ENCODE assay signal across 9 mouse cellular contexts in genomic region chr5:144040720-144041364, GRCm38 (mm10). TPM values are rescaled to one million over a fixed set of nuclear protein-coding genes. Genes with fewer than 3 reads are reported as not detected.
A peak's percentile ranks its signal among the peaks of the same experiment; 100 is the strongest.
DNase-seq lines count a peak whose midpoint lies in the region; ATAC-seq and TF ChIP-seq lines count a peak whose summit lies in the region.
"Had no signal": no experiment of that assay in that cellular context is flagged by ENCODE, and none has a peak within 500 bp of the region (broad histone marks: within the 10 kb centered on the region; RNA-seq: fewer than 3 reads in every experiment).

No protein-coding gene starts in this region.

- peak; percentile 95 for TF ChIP-seq CTCF in lung, embryonic 14.5 days (IDR thresholded peaks at IDR 0.05; ENCODE audit: low read depth)

- H3K4me2 ChIP-seq in heart, embryonic 14.5 days (ENCODE audit: low read length) = peak overlapping the region; percentile 44
- peak overlapping the region; percentile 26; the same call in 1 of the 2 replicates for H3K4me2 ChIP-seq in lung, embryonic 14.5 days
- H3K4me2 ChIP-seq: limb, embryonic 12.5 days had no signal

- no peak for ATAC-seq in heart, embryonic 14.5 days (ENCODE audit: insufficient number of reproducible peaks, insufficient read depth, low FRiP score, low read depth)
- ATAC-seq in lung, embryonic 14.5 days (ENCODE audit: insufficient read depth) = peak; percentile 44; the same call in 1 of the 2 replicates

- DNase-seq in CD8-positive naive resting alpha-beta T cell, adult 2 months (ENCODE audit: low read depth in 2 of 2, low spot score in 2 of 2) = peak; percentile 62 to 64
- peak; percentile 87 for DNase-seq in adrenal gland, postnatal 10 days
- peak; percentile 71 for DNase-seq in embryo, embryonic 9.5 days (ENCODE audit: extremely low spot score)
- peak; percentile 56 for DNase-seq in large intestine, adult 2 months (ENCODE audit: low read depth, low spot score)
- peak; percentile 85 for DNase-seq in lung, embryonic 14.5 days
- DNase-seq in ovary, postnatal 14 days (ENCODE audit: low spot score) = peak; percentile 65
- peak; percentile 37 to 81 for DNase-seq in thymus, postnatal 10 days (ENCODE audit: low spot score in 2 of 2)

- H3K4me3 ChIP-seq in heart, embryonic 14.5 days (ENCODE audit: control insufficient read depth in 1 of 2, insufficient read depth in 1 of 2, low read depth in 1 of 2, low read length in 2 of 2) = no peak overlapping the region
- no peak overlapping the region for H3K4me3 ChIP-seq in lung, embryonic 14.5 days (ENCODE audit: low read depth, low read length)
- H3K4me3 ChIP-seq: limb, embryonic 12.5 days had no signal

- WGBS in heart, embryonic 14.5 days = 45% methylated on average over 11 of the region's 11 CpGs
- 42% methylated on average over 11 of the region's 11 CpGs for WGBS in large intestine, adult 2 months
- WGBS in lung, embryonic 14.5 days = 41% methylated on average over 11 of the region's 11 CpGs

- no peak overlapping the region for H3K9ac ChIP-seq in heart, embryonic 14.5 days (ENCODE audit: low read length)
- no peak overlapping the region for H3K9ac ChIP-seq in lung, embryonic 14.5 days
- H3K9ac ChIP-seq: limb, embryonic 12.5 days had no signal

- no peaks in the 10 kb centered on the region for H3K36me3 ChIP-seq in heart, embryonic 14.5 days (ENCODE audit: control insufficient read depth, insufficient read depth, low read length)
- no peaks in the 10 kb centered on the region for H3K36me3 ChIP-seq in lung, embryonic 14.5 days (ENCODE audit: insufficient read depth)
- H3K36me3 ChIP-seq: limb, embryonic 12.5 days had no signal

- H3K27ac ChIP-seq in heart, embryonic 14.5 days (replicated peaks in 1 of 2; ENCODE audit: control insufficient read depth in 1 of 2, insufficient read depth in 1 of 2, low read depth in 2 of 2, low read length in 2 of 2) = no peak overlapping the region
- no peak overlapping the region for H3K27ac ChIP-seq in lung, embryonic 14.5 days (ENCODE audit: low read depth)
- H3K27ac ChIP-seq: limb, embryonic 12.5 days had no signal

- H3K9me3 ChIP-seq in heart, embryonic 14.5 days (ENCODE audit: control insufficient read depth, low read length) = peaks cover 6% of the 10 kb centered on the region; the same call in 1 of the 2 replicates
- H3K9me3 ChIP-seq in lung, embryonic 14.5 days (ENCODE audit: low read depth, low read length) = no peaks in the 10 kb centered on the region

- no peaks in the 10 kb centered on the region for H3K4me1 ChIP-seq in heart, embryonic 14.5 days (ENCODE audit: control insufficient read depth in 2 of 2, insufficient read depth in 2 of 2, low read length in 2 of 2)
- H3K4me1 ChIP-seq in lung, embryonic 14.5 days (ENCODE audit: insufficient read depth) = no peaks in the 10 kb centered on the region
- H3K4me1 ChIP-seq: limb, embryonic 12.5 days had no signal

- H3K27me3 ChIP-seq in heart, embryonic 14.5 days (ENCODE audit: control insufficient read depth, insufficient read depth, low read length) = no peaks in the 10 kb centered on the region
- H3K27me3 ChIP-seq in lung, embryonic 14.5 days (ENCODE audit: insufficient read depth, low read length) = no peaks in the 10 kb centered on the region
- H3K27me3 ChIP-seq: limb, embryonic 12.5 days had no signal

RNA-seq across cellular contexts. Expression of gene Ocm, which starts 14.4 kb away (rescaled TPM):
- total RNA-seq in adrenal gland, postnatal 10 days (2021) = not detected
- polyA plus RNA-seq in heart, embryonic 14.5 days (2014; fragmentation: Nextera tagmentation; extraction: Ambion mirVana) = not detected in 2 replicates
- 23.7 and 30.5 TPM in 2 replicates for polyA plus RNA-seq in large intestine, adult 2 months (2012; rRNA removed)
- polyA plus RNA-seq in lung, embryonic 14.5 days (2014; fragmentation: Nextera tagmentation; extraction: Ambion mirVana) = not detected in 2 replicates
- polyA plus RNA-seq: limb, embryonic 12.5 days had no signal

RNA-seq across cellular contexts. Expression of gene Ccz1, which starts 26.2 kb away (rescaled TPM):
- 10 to 100 TPM; 56.7 to 56.9 TPM for total RNA-seq in adrenal gland, postnatal 10 days (2021)
- 49.7 and 51.5 TPM in 2 replicates for polyA plus RNA-seq in heart, embryonic 14.5 days (2014; fragmentation: Nextera tagmentation; extraction: Ambion mirVana)
- polyA plus RNA-seq in large intestine, adult 2 months (2012; rRNA removed) = 17.6 and 20.1 TPM in 2 replicates
- 79.4 and 87.2 TPM in 2 replicates for polyA plus RNA-seq in lung, embryonic 14.5 days (2014; fragmentation: Nextera tagmentation; extraction: Ambion mirVana)

RNA-seq across cellular contexts. Expression of gene Lmtk2, which starts 59.4 kb away (rescaled TPM):
- 10 to 100 TPM; 21.9 to 24.4 TPM for total RNA-seq in adrenal gland, postnatal 10 days (2021)
- polyA plus RNA-seq in heart, embryonic 14.5 days (2014; fragmentation: Nextera tagmentation; extraction: Ambion mirVana) = 4.4 and 4.7 TPM in 2 replicates
- 21.9 and 31.0 TPM in 2 replicates for polyA plus RNA-seq in large intestine, adult 2 months (2012; rRNA removed)
- polyA plus RNA-seq in lung, embryonic 14.5 days (2014; fragmentation: Nextera tagmentation; extraction: Ambion mirVana) = 5.1 and 5.3 TPM in 2 replicates

Comparison
In these comparisons a context has a peak if more than half of its experiments do, and no peak if none do; other contexts are left out.
1. RNA of gene Ocm, which starts 14.4 kb away (polyA plus RNA-seq): 23.7 to 30.5 TPM in large intestine, adult 2 months; not detected in heart, embryonic 14.5 days and not detected in lung, embryonic 14.5 days; every median in the first group is over 10 times any median in the second.
2. Peak in every context shown above with its lines, with median percentiles within 50 percentile points of each other: DNase-seq.